Mouse (Mus musculus): ENCODE data around the gene Myocd.

DNA sequence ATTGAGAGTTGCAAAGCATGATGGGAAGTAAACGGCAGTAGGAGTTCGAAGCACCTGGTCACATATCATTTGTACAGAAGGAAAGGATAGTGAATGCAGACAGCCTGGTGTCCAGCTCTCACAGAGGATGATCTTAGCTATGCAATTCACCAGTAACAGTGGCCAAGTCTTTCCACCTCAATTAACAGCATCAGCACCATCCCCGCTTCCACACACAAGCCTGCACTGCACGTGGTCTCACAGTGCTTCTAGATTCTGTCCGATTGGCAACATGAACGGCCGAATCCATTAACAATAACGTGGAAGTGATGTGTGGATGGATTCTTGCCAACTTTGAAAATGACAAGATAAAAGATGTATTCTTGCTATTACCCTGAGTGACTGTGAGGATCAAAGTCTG, 17.9 kb upstream of the Myocd start:
- TF ChIP-seq CTCF (IDR thresholded peaks at IDR 0.05; ENCODE audit: extremely low read depth, insufficient read depth, low read length) (no peak), POLR2A (IDR thresholded peaks at IDR 0.05; ENCODE audit: extremely low read depth, insufficient read depth, low read length) (no peak)
